In the genomic region with DNA sequence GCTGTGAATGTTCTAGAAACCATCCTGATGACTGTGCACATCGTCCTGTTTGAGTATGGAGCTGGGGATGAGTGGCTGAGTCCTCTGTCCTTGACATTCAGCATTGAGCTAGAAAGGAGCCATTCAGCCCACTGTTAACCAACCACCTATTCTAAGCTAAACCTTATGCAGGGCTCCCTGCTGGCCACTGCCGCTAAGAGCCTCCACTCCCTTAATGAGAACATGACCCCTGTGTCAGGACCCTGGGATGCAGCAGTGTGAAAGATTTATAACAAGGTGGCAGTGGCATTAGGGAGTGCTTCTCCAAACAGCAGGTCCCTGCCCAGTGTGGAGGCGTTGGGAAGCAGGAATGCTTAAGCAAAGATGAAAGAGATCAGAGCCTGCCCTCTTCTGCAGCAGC, we compare ENCODE assay signal across 18 mouse cellular contexts.
DNase-seq lines count a peak whose midpoint lies in the region; ATAC-seq lines count a peak whose summit lies in the region.
"Had no signal": no experiment of that assay in that cellular context is flagged by ENCODE, and none has a peak within 500 bp of the region (broad histone marks: within the 10 kb centered on the region; RNA-seq: fewer than 3 reads in every experiment).

No protein-coding gene starts in this region.

- H3K36me3 ChIP-seq in hindbrain, embryonic 16.5 days (ENCODE audit: control insufficient read depth, insufficient read depth, low read length), result no peaks in the 10 kb centered on the region
- H3K36me3 ChIP-seq in hindbrain, embryonic 10.5 days, result no peaks in the 10 kb centered on the region
- H3K36me3 ChIP-seq in neural tube, embryonic 13.5 days, result no peaks in the 10 kb centered on the region
- H3K36me3 ChIP-seq: midbrain, embryonic 12.5 days had no signal

- H3K27ac ChIP-seq in hindbrain, embryonic 16.5 days (ENCODE audit: low read depth, low read length), result no peak overlapping the region
- no peak overlapping the region for H3K27ac ChIP-seq in hindbrain, embryonic 10.5 days
- H3K27ac ChIP-seq in neural tube, embryonic 13.5 days (replicated peaks), result 0 out of 2 replicates have a peak overlapping the region, but pooled peaks have one; percentile 13
- H3K27ac ChIP-seq: midbrain, embryonic 12.5 days had no signal

- no peak overlapping the region for H3K4me2 ChIP-seq in hindbrain, embryonic 16.5 days (ENCODE audit: low read length)
- no peak overlapping the region for H3K4me2 ChIP-seq in neural tube, embryonic 13.5 days
- H3K4me2 ChIP-seq: midbrain, embryonic 12.5 days had no signal

- H3K9me3 ChIP-seq in hindbrain, embryonic 16.5 days (ENCODE audit: control insufficient read depth, low read length), result no peaks in the 10 kb centered on the region
- H3K9me3 ChIP-seq in hindbrain, embryonic 10.5 days, result no peaks in the 10 kb centered on the region
- no peaks in the 10 kb centered on the region for H3K9me3 ChIP-seq in neural tube, embryonic 13.5 days
- H3K9me3 ChIP-seq: midbrain, embryonic 12.5 days had no signal

- 0 out of 2 replicates have a peak overlapping the region, but pooled peaks have one; percentile 14 for H3K9ac ChIP-seq in hindbrain, embryonic 16.5 days (ENCODE audit: low read depth, low read length)
- no peak overlapping the region for H3K9ac ChIP-seq in neural tube, embryonic 13.5 days
- H3K9ac ChIP-seq: liver, postnatal 0 days; midbrain, embryonic 12.5 days had no signal

- no peaks in the 10 kb centered on the region for H3K27me3 ChIP-seq in hindbrain, embryonic 16.5 days (replicated peaks; ENCODE audit: control insufficient read depth, insufficient read depth, low read length)
- no peaks in the 10 kb centered on the region for H3K27me3 ChIP-seq in hindbrain, embryonic 10.5 days (ENCODE audit: insufficient read depth, poor library complexity, severe bottlenecking)
- H3K27me3 ChIP-seq in neural tube, embryonic 13.5 days, result no peaks in the 10 kb centered on the region
- H3K27me3 ChIP-seq: midbrain, embryonic 12.5 days had no signal

- H3K4me3 ChIP-seq in hindbrain, embryonic 16.5 days (ENCODE audit: low read length), result no peak overlapping the region
- H3K4me3 ChIP-seq in hindbrain, embryonic 10.5 days, result no peak overlapping the region
- H3K4me3 ChIP-seq in neural tube, embryonic 13.5 days, result no peak overlapping the region
- H3K4me3 ChIP-seq: erythroblast, embryonic 14.5 days; midbrain, embryonic 12.5 days; myocyte had no signal

- no peak for DNase-seq in hindbrain, embryonic 10.5 days (ENCODE audit: low spot score)
- DNase-seq in neural tube, embryonic 10.5 days (ENCODE audit: extremely low spot score, low spot score), result no peak
- DNase-seq in embryo, embryonic 10 days (ENCODE audit: low spot score), result peak; percentile 40
- no peak for DNase-seq in urinary bladder, postnatal 4 days (ENCODE audit: low spot score in 2 of 2)
- DNase-seq in cerebellum, adult 11-12 months, result no peak
- DNase-seq: cerebellum, postnatal 10 days; gastrocnemius, postnatal 25 days; kidney, postnatal 25 days; liver; liver, postnatal 0 days; retina, postnatal 1 day; thymus, postnatal 4 days had no signal

- WGBS in hindbrain, embryonic 16.5 days, result 10% methylated on average over 3 of the region's 3 CpGs
- WGBS in hindbrain, embryonic 10.5 days, result 9% methylated on average over 3 of the region's 3 CpGs
- WGBS in neural tube, embryonic 13.5 days, result 3% methylated on average over 3 of the region's 3 CpGs

- peaks cover 6% of the 10 kb centered on the region for H3K4me1 ChIP-seq in hindbrain, embryonic 16.5 days (ENCODE audit: control insufficient read depth, insufficient read depth, low read depth, low read length)
- H3K4me1 ChIP-seq in hindbrain, embryonic 10.5 days (replicated peaks), result peaks cover 23% of the 10 kb centered on the region
- H3K4me1 ChIP-seq in neural tube, embryonic 13.5 days (replicated peaks), result peaks cover 14% of the 10 kb centered on the region
- H3K4me1 ChIP-seq: midbrain, embryonic 12.5 days had no signal

- ATAC-seq in hindbrain, embryonic 16.5 days, result no peak
- ATAC-seq in neural tube, embryonic 13.5 days (ENCODE audit: low read depth), result no peak
- ATAC-seq: forebrain, embryonic 14.5 days; liver, postnatal 0 days had no signal
